12 mouse cellular contexts compared by ENCODE assay signal in genomic region chr5:119312808-119313207, GRCm38 (mm10).
DNase-seq lines count a peak whose midpoint lies in the region; ATAC-seq lines count a peak whose summit lies in the region.
"Had no signal": no experiment of that assay in that cellular context is flagged by ENCODE, and none has a peak within 500 bp of the region (broad histone marks: within the 10 kb centered on the region; RNA-seq: fewer than 3 reads in every experiment).

No protein-coding gene starts in this region.

- peak; percentile 3 to 15 for DNase-seq in frontal cortex, postnatal 36 days (ENCODE audit: low spot score in 2 of 2)
- peak; percentile 8 to 14 for DNase-seq in left cerebral cortex, postnatal 25 days (ENCODE audit: low spot score in 2 of 2)
- no peak for DNase-seq in left cerebral cortex, postnatal 10 days (ENCODE audit: extremely low spot score in 1 of 2, low spot score in 2 of 2)
- DNase-seq in brain, adult 2 months (ENCODE audit: low read depth, low spot score), result peak; percentile 24
- peak; percentile 24 for DNase-seq in lung, postnatal 36 days
- no peak for DNase-seq in thymus, postnatal 0 days (ENCODE audit: low spot score)
- DNase-seq in thymus, postnatal 36 days, result no peak
- DNase-seq: adrenal gland, postnatal 14 days; liver, postnatal 0 days; thymus, postnatal 4 days had no signal

- intact Hi-C loops in left cerebral cortex, postnatal 25 days (cut with DNase I), result no loop called here
- intact Hi-C loops in left cerebral cortex, postnatal 10 days (cut with DNase I), result no loop called here

- ATAC-seq in frontal cortex, adult (ENCODE audit: low TSS enrichment), result no peak
- ATAC-seq: inflammation-experienced regulatory T-cells, adult 6 months; liver, postnatal 0 days had no signal

Comparison
In these comparisons a context has a peak if more than half of its experiments do, and no peak if none do; other contexts are left out.
1. DNase-seq: peak in frontal cortex, postnatal 36 days (2 of 2), left cerebral cortex, postnatal 25 days (2 of 2), brain, adult 2 months (single experiment) and lung, postnatal 36 days (single experiment); none in left cerebral cortex, postnatal 10 days (0 of 2), thymus, postnatal 0 days (single experiment) and thymus, postnatal 36 days (0 of 2).